Mouse (Mus musculus) G1E-ER4 (cell line): ENCODE results near the gene B020004J07Rik. TPM values are rescaled to one million over a fixed set of nuclear protein-coding genes. Genes with fewer than 3 reads are reported as not detected.
"Not testable (repeated sequence)": the region's sequence is repeated elsewhere in the genome, so short reads cannot be mapped to it uniquely, and the experiment has no call there.

Source experiments
- GATA1 ChIP-seq: IDR thresholded peaks from one replicate; pipeline ENCODE4 v1.8.0; 2012; ENCODE audit warnings: low read length, inconsistent platforms
- polyA plus RNA-seq: library from polyadenylated mRNA; stranded (reverse); fragments of >175 nt; gene quantifications from 2 replicates; pipeline ENCODE4 v1.2.3, GENCODE M21; 2012

B020004J07Rik gene
- polyA plus RNA-seq = not detected in 2 replicates

DNA sequence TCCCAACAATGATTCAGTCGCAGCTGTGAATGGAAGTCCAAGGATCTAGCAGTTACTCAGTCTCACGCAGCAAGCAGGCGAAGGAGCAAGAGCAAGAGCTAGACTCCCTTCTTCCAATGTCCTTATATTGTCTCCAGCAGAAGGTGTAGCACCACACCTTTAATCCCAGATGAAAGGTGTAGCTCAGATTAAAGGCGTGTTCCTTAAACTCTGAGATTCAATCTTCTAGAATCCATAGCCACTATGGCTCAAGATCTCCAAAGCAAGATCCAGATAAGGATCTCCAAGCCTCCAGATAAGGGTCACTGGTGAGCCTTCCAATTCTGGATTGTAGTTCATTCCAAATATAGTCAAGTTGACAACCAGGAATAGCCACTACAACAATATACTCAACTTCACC, at the start of gene B020004J07Rik:
TSS of gene B020004J07Rik (minus strand) at position 101 of the 400 bp plus-strand sequence.
- TF ChIP-seq GATA1 = not testable (repeated sequence)

DNA sequence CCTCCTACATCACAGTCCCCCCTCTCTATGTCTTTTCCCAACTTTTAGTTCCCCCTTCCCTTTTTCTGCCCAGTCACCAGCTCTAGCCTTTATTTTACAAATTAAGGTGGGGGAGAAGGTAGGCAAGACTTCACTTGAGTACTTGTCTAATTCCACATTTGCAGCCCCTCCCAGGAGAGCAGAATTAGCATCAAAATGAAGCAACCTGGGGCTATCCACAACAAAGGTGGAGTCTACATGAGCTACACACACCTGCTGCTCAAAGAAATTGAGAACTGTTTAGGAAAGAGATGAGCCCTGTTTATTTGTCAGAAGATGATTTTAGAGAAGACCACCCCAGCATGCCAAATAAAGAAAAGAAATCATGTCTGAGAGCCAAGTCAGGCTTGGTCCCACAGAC, 45.6 kb upstream of the B020004J07Rik start:
- TF ChIP-seq GATA1 = no peak

DNA sequence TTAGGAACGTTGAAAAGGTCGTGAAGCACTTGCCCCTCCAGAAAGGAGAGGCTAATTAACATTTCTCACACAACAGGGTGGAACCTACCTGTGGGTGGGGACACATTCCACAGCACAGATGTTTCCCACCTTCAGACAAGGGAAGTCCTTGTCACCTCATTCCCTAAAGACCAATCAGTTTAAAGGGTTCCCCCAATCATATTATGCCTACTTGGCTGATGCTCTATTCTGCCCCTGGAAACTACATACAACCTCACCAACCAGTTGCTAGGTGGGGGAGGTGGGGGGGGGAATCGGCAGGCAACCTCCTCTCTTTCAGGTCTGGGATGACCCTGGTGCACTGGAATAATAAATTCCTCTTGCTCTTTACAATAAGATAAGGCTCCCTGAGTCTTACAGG, 39.8 kb upstream of the B020004J07Rik start:
- no peak for TF ChIP-seq GATA1

DNA sequence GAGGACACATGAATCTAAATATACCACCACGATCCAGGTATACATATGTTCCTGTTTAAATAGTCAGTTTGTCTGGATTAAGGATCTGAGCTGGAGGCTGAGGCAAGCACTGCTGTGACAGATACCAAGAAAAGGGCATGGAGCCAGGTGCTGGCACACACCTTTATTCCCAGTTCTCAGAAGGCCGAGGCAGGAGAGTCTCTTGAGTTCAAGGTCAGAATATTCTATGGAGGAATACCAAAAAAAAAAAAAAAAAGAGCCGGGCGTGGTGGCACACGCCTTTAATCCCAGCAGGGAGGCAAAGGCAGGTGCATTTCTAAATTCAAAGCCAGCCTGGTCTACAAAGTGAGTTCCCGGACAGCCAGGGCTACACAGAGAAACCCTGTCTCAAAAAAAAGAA, 18.5 kb upstream of the B020004J07Rik start:
- TF ChIP-seq GATA1 = no peak

DNA sequence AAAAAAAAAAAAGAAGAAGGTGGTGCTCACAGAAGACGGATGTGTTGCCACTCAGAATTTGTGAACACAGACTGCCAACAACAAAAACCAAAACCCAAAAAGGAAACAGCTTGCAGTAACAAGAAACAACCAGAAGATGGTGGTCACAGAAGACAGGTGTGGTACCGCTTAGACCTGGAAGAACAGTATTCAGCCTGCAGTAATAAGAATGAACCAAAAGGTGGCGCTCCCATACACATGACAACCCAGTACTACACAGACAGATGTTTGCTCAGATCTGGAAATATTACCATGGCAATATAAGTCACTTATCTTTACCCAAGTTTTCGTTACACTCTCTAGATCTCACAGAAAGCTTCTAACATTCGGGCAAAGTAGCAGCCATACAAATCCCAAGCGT, 17.1 kb upstream of the B020004J07Rik start:
- no peak for TF ChIP-seq GATA1

DNA sequence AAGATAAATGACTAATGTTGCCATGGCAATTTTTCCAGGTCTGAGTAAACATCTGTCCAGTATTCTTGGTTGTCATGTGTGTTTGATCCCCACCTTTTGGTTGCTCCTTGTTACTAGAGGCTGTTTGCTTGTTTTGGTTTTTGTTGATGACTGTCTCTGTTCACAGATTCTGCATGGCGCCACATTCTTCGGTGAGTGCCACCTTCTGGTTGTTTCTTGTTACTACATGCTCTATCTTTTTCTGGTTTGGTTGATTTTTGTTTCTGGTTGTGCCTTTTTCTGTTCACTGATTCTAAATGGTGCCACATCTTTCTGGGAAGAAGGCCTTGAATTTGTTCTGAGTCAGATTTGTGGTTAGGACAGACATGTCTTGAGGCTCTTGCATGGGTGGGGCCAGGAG, 7.1 kb upstream of the B020004J07Rik start:
- no peak for TF ChIP-seq GATA1

Other genes with a start within 250 kb of the B020004J07Rik start
- gene Leprot, start 196.3 kb downstream of the B020004J07Rik start, polyA plus RNA-seq = 13.3 and 13.4 TPM in 2 replicates
- gene Lepr, start 126.6 kb downstream of the B020004J07Rik start, polyA plus RNA-seq = not detected in 2 replicates
- not detected in 2 replicates for gene C130073F10Rik, start 49.8 kb upstream of the B020004J07Rik start, polyA plus RNA-seq
- not detected in 2 replicates for gene Gm12800, start 65.1 kb upstream of the B020004J07Rik start, polyA plus RNA-seq
- not detected in 2 replicates for gene Gm12794, start 96.4 kb upstream of the B020004J07Rik start, polyA plus RNA-seq
- not detected in 2 replicates for gene Gm12790, start 137.0 kb upstream of the B020004J07Rik start, polyA plus RNA-seq
- not detected in 2 replicates for gene Gm12789, start 142.6 kb upstream of the B020004J07Rik start, polyA plus RNA-seq
- not detected in 2 replicates for gene Pde4b, start 243.5 kb upstream of the B020004J07Rik start, polyA plus RNA-seq